Mouse (Mus musculus) lung, adult 2 months (tissue): ENCODE measurements around the gene Rarb.

Source experiments
- CTCF ChIP-seq: fragments of 200-500 bp; IDR thresholded peaks from 2 replicates; pipeline ENCODE4 v1.5.1; 2011; ENCODE audit warnings: mild to moderate bottlenecking, low read length, control low read depth; ENCODE audit not compliant: insufficient read depth
- POLR2A ChIP-seq: fragments of 200-500 bp; IDR thresholded peaks from 2 replicates; pipeline ENCODE4 v1.6.1; 2011; ENCODE audit warnings: low read depth, mild to moderate bottlenecking, control low read depth, low read length, borderline replicate concordance; ENCODE audit errors: extremely low read depth

DNA sequence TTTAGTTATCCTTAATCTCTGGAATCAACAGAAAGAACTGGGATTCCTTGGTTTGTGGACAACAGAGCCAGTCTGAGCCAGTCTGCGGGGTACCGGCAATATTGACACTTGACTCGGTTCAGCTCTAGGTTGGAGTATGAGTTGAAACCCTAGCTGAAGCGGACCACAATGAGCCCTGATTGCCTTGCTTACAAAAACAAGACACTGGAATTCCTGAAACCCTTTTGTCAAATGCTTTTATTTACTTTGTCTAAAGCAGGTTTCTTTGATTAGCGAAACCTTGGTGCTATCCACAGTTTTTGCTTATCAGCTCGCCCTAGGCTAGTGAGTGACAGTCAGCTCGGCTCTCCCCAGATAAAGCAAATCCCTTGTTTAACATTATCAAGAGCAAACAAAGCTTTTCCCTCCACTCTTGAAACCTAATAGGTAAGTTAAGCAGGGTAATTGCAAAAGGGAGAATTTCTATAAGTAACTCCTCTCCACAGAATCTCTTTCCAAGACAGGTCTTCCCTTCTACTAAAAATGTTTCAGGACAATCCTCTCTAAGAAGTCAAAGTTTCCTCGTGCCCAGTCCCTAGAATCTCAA is 246.1 kb downstream of the Rarb start:
- TF ChIP-seq CTCF (no peak), POLR2A (no peak)
